Mouse (Mus musculus) liver, embryonic 12.5 days (tissue): ENCODE measurements around the gene Creb3l1. TPM values are rescaled to one million over a fixed set of nuclear protein-coding genes. Genes with fewer than 3 reads are reported as not detected.
A peak's percentile ranks its signal among the peaks of the same experiment; 100 is the strongest.

Experiments
- ATAC-seq: fragments of 200-750 bp; cut with Nextera tagmentation; 2 replicates; pipeline ENCODE4 v1.8.0; 2017; ENCODE audit warnings: moderate number of reproducible peaks, mild to moderate bottlenecking, moderate library complexity
- H3K27ac ChIP-seq: fragments of 300-500 bp; sonication (generic); 2 replicates; pipeline ENCODE4 v1.5.1; 2016; ENCODE audit warnings: mild to moderate bottlenecking
- H3K27me3 ChIP-seq: fragments of 300-500 bp; sonication (generic); replicated peaks from 2 replicates; pipeline ENCODE4 v1.6.1; 2016; ENCODE audit warnings: mild to moderate bottlenecking, moderate library complexity
- H3K36me3 ChIP-seq: fragments of 300-500 bp; sonication (generic); 2 replicates; pipeline ENCODE4 v1.6.1; 2016; ENCODE audit warnings: mild to moderate bottlenecking, moderate library complexity
- H3K4me1 ChIP-seq: fragments of 300-500 bp; sonication (generic); 2 replicates; pipeline ENCODE4 v1.6.1; 2016
- H3K4me2 ChIP-seq: fragments of 300-500 bp; sonication (generic); 2 replicates; pipeline ENCODE4 v1.6.1; 2016; ENCODE audit warnings: mild to moderate bottlenecking, moderate library complexity
- H3K4me3 ChIP-seq: fragments of 300-500 bp; sonication (generic); 2 replicates; pipeline ENCODE4 v1.5.1; 2016; ENCODE audit warnings: mild to moderate bottlenecking, moderate library complexity
- H3K9ac ChIP-seq: fragments of 300-500 bp; sonication (generic); 2 replicates; pipeline ENCODE4 v1.6.1; 2016; ENCODE audit warnings: mild to moderate bottlenecking, moderate library complexity
- H3K9me3 ChIP-seq: fragments of 300-500 bp; sonication (generic); replicated peaks from 2 replicates; pipeline ENCODE4 v1.6.1; 2016; ENCODE audit warnings: mild to moderate bottlenecking, moderate library complexity
- WGBS: fragments of 180-500 bp; shearing (Covaris S2); methylation state at CpG from one replicate; pipeline ENCODE4 v1.1.7; 2016; ENCODE audit not compliant: insufficient replicate concordance; 5-methylcytosine and 5-hydroxymethylcytosine counted together
- polyA plus RNA-seq: library from polyadenylated mRNA; unstranded; fragments of >200 nt; fragmentation: Nextera tagmentation; extraction: Ambion mirVana; gene quantifications from 2 replicates; pipeline ENCODE4 v1.2.1, GENCODE M21; 2016

Creb3l1 gene
- polyA plus RNA-seq, 1 experiment from 2014 or later: 1.9 TPM

DNA sequence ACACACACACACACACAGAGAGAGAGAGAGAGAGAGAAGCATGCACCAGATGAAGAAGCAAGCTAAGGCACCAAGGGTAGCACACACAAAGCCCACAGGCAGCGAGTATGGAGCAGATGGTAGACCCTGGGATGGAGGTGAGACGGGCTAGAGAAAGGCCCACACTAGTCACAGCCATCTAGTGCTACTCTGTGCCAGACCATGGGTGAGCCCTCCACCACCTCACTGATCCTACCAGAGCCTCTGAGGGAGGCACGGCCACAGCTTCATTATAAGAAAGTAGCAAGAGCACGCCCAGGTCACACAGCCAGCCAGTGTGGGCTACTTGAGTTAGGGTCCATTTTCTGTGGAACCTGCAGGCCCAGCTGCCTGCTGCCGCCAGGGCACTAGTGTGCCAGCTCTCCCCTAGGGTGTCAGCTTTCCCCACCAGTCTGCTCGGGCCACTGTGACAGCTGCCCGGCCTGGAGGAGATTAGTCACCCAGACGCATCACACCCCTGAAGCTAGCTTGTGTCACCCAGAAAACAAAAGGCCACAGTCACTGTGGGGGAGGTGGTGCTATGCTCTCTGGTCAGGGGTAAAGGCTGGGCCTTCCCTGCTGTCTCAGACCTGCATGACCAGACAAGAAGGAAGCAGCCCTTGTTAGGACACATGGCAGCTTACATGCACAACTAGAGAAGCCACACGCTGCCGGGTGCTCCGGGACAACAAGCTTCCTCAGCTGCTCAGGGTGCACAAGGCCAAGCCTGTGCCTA is 76.7 kb downstream of the Creb3l1 start:
- peak; percentile 60 for ATAC-seq
- Histone ChIP-seq H3K4me1 (peaks cover 91% of the 10 kb centered on the region), H3K9ac (peak overlapping the region; percentile 88), H3K27me3 (no peaks in the 10 kb centered on the region), H3K27ac (peak overlapping the region; percentile 94), H3K4me3 (peak overlapping the region; percentile 63), H3K9me3 (no peaks in the 10 kb centered on the region), H3K4me2 (peak overlapping the region; percentile 85), H3K36me3 (peaks cover 36% of the 10 kb centered on the region)
- WGBS: 20% methylated on average over 11 of the region's 11 CpGs

DNA sequence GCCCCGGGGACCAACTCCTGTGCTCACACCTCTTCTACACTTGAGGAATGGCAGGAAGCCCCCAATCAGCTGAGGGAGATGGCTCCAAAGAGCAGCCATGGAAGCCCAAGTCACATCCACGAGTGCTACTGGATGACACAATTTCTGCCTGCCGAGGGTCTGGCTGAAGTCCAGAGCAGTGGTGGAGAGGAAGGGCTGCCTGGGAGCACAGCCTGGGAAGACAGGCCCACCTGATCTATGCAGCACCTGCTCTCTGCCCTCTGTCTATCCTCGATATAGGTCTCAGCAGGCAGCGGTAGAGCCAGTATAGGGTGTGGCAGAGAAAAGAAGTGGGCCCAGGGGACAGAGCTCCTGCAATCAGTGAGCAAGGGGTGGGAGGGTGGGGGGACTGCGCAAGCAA is 77.5 kb downstream of the Creb3l1 start:
- ATAC-seq: peak; percentile 17; the same call in 1 of the 2 replicates
- H3K4me3 ChIP-seq: peak overlapping the region; percentile 63
- H3K27me3 ChIP-seq: no peaks in the 10 kb centered on the region
- peaks cover 83% of the 10 kb centered on the region for H3K4me1 ChIP-seq
- H3K27ac ChIP-seq: peak overlapping the region; percentile 94
- H3K4me2 ChIP-seq: peak overlapping the region; percentile 85
- no peaks in the 10 kb centered on the region for H3K9me3 ChIP-seq
- peak overlapping the region; percentile 88 for H3K9ac ChIP-seq
- 26% methylated on average over 6 of the region's 6 CpGs for WGBS
- peaks cover 44% of the 10 kb centered on the region for H3K36me3 ChIP-seq

DNA sequence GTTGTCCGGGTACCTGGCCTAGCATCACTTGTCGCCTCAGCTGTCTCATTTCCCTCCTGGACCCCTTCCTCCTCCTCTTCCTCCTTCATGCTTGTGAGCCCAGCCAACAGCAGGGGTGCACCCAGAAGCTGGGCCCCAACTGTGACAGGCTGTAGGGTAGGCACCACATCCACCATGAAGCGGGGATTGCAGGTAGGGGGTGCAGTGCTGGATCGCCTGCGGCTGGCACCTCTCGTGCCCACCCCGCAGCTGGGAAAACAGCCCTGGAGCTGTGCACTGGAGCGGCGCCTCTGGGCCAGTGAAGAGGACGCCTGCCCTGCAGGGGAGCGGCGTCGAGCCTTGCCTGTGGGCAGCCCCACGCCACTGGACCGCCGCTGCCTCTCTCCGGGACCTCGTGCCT is 78.8 kb downstream of the Creb3l1 start, which contains the start of gene Gm9821:
Gene Gm9821, plus strand, starts transcription at position 221 of the 400 bp plus-strand sequence.
- Histone ChIP-seq H3K27me3 (no peaks in the 10 kb centered on the region), H3K9ac (peak within 1 kb of the TSS; percentile 88), H3K36me3 (peaks cover 56% of the 10 kb centered on the region), H3K27ac (peak within 1 kb of the TSS; percentile 94), H3K4me1 (peaks cover 70% of the 10 kb centered on the region), H3K9me3 (no peaks in the 10 kb centered on the region), H3K4me2 (peak within 1 kb of the TSS; percentile 85), H3K4me3 (peak within 1 kb of the TSS; percentile 63; the same call in 1 of the 2 replicates)
- no peak for ATAC-seq
- 89% methylated on average over 18 of the region's 18 CpGs for WGBS

DNA sequence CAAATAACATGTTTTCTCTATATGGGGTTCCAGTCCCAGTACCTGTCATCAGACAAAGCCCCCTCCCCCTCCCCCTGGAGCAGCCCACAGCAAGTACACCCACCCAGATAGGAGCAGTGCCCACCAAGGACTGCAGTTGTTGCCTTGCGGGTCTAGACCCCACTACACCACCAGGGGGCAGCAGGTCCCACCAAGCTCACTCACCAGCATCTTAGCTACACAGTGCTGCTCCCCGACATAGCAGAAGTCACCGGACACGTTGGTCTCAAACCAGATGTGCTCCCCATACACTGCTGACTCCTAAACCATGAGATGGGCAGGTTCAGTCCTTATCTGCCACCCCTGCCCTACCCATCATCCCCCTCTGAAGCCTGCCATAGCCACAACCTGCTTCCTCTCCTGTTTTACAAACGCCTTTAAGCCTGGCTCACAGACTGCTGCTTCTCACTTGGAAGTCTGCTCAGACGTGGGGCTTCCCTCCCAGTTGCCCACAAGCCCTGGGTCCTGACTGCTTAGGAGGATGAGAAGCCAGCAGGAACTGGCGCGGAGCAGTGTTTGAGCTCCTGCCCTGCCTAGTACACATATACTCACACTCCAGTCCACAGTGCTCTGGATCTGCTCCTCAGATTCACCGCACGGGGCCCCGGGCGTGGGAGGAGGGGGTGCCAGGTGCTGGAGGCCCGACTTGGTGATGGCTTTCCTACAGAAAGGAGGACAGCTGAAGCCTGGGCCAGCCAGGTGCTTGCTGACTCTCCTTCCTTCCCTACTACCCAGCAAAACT is 79.9 kb downstream of the Creb3l1 start:
- peak overlapping the region; percentile 44 for H3K4me2 ChIP-seq
- 0 out of 2 replicates have a peak overlapping the region, but pooled peaks have one; percentile 1 for H3K4me3 ChIP-seq
- peaks cover 68% of the 10 kb centered on the region for H3K36me3 ChIP-seq
- ATAC-seq: peak; percentile 40
- 36% methylated on average over 13 of the region's 13 CpGs for WGBS
- peak overlapping the region; percentile 39 for H3K9ac ChIP-seq
- H3K27ac ChIP-seq: peak overlapping the region; percentile 67
- peaks cover 59% of the 10 kb centered on the region for H3K4me1 ChIP-seq
- no peaks in the 10 kb centered on the region for H3K27me3 ChIP-seq
- H3K9me3 ChIP-seq: no peaks in the 10 kb centered on the region

DNA sequence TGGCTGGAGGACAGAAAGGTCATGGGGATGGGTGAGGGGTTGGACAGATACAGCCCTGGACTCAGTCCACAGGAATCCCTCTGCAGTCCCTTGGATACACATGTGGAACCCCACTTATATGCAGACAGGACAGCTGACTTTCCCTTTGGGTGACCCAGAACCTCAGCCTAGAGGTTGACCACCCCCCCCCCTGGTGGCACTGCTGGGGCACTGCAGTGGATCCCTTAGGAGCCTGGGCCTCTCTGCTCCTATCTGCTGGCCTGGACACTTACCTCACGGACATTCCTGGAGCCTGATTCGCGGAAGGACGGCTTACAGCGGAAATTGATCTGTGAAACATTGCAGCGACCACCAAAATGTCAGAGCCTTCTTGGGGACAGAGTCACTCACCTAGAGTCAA is 81.9 kb downstream of the Creb3l1 start:
- Histone ChIP-seq H3K4me2 (no peak overlapping the region), H3K9ac (no peak overlapping the region), H3K27ac (no peak overlapping the region), H3K27me3 (no peaks in the 10 kb centered on the region), H3K4me3 (no peak overlapping the region), H3K9me3 (no peaks in the 10 kb centered on the region), H3K4me1 (peaks cover 39% of the 10 kb centered on the region), H3K36me3 (peaks cover 88% of the 10 kb centered on the region)
- no peak for ATAC-seq
- 82% methylated on average over 6 of the region's 6 CpGs for WGBS

DNA sequence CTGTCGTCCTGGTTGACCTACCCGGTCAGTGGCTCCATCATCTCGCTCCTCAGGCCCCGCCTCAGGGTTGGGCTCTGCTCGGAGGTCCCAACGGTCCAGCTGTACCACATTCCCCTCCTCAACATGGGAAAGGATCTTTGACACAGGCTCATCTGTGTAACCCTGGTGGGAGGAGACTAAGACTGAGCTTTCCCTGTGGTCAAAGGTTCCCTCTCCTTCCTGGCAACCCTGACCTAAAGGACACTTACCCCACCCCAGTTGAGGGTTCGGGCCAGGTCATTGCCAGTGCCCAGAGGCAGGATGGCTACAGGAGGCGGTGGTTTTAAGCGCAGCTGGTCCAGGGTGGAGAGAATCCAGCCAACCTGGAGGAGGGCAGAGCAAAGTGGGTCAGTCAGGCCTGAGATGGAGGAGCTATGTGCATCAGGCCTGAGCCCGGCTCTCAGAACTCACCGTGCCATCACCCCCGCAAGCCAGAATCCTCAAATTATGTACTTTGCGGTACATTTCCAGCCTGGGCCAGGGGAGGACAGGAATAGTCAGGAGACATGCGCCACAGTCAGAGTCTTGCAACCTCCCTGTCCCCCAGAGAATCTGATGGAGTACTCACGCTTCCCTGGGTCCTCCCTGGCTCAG is 84.9 kb downstream of the Creb3l1 start:
- H3K4me2 ChIP-seq: no peak overlapping the region
- H3K36me3 ChIP-seq: peaks cover 96% of the 10 kb centered on the region
- peaks cover 15% of the 10 kb centered on the region for H3K4me1 ChIP-seq
- WGBS: 89% methylated on average over 15 of the region's 15 CpGs
- no peak overlapping the region for H3K27ac ChIP-seq
- H3K4me3 ChIP-seq: no peak overlapping the region
- no peaks in the 10 kb centered on the region for H3K9me3 ChIP-seq
- no peak overlapping the region for H3K9ac ChIP-seq
- ATAC-seq: no peak
- H3K27me3 ChIP-seq: no peaks in the 10 kb centered on the region

DNA sequence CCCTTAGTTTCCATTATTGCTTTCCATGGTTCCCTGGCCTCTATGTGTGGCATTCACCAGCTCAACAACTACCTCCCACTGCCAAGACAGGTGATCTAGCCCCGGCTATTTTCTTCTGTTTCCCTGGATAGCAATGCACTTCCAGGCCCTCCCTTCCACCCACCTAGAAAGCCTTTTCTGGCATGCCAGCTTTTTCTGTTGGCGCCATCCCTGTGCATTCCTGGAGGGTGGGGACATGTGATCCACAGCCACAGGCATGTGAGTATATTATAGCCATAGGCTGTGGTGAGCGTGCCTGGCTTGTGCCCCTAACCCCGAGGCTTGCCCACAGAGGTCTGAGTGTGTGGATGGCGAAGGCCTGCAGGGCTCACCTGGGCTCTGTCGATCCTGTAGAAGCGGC is 88.1 kb downstream of the Creb3l1 start:
- no peak for ATAC-seq
- H3K36me3 ChIP-seq: peaks cover 86% of the 10 kb centered on the region
- H3K4me1 ChIP-seq: peaks cover 38% of the 10 kb centered on the region
- 88% methylated on average over 7 of the region's 7 CpGs for WGBS
- H3K4me2 ChIP-seq: no peak overlapping the region
- no peak overlapping the region for H3K4me3 ChIP-seq
- no peak overlapping the region for H3K9ac ChIP-seq
- no peak overlapping the region for H3K27ac ChIP-seq
- no peaks in the 10 kb centered on the region for H3K9me3 ChIP-seq
- peaks cover 8% of the 10 kb centered on the region for H3K27me3 ChIP-seq

DNA sequence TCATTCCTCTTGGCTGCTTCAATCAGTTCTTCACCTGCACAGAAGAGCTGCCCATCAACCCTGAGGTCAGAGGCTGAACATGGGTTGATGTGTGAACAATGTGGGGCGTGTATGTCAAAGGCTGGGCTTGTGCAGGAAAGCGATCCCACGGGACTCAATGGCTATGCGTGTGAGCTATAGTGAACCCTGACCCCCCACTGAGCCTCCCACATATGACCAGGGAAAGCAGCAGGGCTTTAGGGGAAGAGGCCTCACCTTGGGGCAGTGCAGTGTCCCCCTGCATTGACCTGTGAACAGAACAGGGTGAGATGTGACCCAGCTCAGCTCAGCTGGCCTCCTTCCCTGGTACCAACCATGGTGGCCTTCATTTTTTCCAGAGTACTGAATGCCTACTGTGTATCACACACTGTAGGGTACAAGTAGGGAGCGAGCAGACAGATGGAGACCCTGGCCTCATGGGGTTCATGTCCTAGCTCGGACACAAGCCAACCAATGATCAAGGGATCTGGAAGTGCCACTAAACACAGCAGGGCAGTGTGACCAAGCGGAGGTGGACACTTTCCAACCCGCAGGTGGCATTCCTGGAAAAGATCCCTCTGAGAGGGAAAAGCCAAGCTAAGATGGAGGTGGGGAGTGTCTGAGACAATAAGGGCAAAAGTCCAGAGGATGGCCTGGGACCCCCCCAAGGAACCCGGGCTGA is 89.3 kb downstream of the Creb3l1 start:
- 83% methylated on average over 9 of the region's 9 CpGs for WGBS
- no peak overlapping the region for H3K4me2 ChIP-seq

DNA sequence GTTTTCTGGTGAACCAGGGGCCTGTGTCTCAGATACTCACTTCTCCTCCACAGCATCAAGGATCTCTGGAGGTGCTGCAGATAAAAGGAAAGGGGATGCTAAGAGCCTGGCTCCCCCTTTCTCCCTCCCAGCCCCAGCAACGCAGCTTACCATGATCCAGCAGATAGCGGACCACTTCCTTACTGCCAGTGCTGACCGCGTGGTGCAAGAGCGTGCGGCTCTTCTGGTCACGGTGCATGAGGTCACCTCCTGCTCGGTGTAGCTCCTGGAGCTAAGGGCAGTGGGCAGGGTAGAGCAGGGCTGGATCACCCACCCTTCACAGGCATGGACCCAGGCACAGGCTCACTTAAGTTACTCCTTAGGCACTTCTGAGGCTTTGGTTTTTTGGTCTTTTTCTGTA is 90.3 kb downstream of the Creb3l1 start:
- WGBS: 35% methylated on average over 8 of the region's 8 CpGs
- no peak overlapping the region for H3K4me3 ChIP-seq
- peaks cover 64% of the 10 kb centered on the region for H3K36me3 ChIP-seq
- no peaks in the 10 kb centered on the region for H3K9me3 ChIP-seq
- no peak overlapping the region for H3K4me2 ChIP-seq
- H3K27ac ChIP-seq: no peak overlapping the region
- ATAC-seq: peak; percentile 11; the same call in 1 of the 2 replicates
- no peak overlapping the region for H3K9ac ChIP-seq
- H3K4me1 ChIP-seq: peaks cover 54% of the 10 kb centered on the region
- H3K27me3 ChIP-seq: peaks cover 26% of the 10 kb centered on the region

More for the DNA sequence above, 89.3 kb downstream of the Creb3l1 start:
- H3K4me1 ChIP-seq: peaks cover 50% of the 10 kb centered on the region
- no peak overlapping the region for H3K9ac ChIP-seq
- H3K36me3 ChIP-seq: peaks cover 74% of the 10 kb centered on the region
- no peak for ATAC-seq
- H3K27ac ChIP-seq: no peak overlapping the region
- no peak overlapping the region for H3K4me3 ChIP-seq
- no peaks in the 10 kb centered on the region for H3K9me3 ChIP-seq
- peaks cover 20% of the 10 kb centered on the region for H3K27me3 ChIP-seq

DNA sequence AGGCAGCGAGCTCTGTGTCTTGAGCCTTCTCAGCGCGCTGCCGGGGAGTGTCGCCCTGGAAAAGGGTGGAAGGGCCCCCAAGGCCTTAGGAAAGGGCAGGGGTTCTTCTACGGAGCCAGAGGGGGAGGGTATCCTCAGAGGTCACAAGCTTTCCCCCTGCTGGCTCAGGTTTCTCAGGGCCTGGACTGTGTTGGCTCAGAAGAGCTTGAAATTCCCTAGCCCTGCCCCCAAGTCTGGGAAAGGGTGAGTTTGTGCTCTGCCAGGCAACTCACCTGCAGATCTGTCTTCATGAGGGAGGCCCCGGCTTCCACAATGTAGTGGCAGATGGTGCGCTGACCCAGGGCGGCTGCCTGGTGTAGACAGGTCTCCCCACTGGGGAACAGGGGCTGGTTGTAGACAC is 90.8 kb downstream of the Creb3l1 start:
- peaks cover 31% of the 10 kb centered on the region for H3K27me3 ChIP-seq
- 75% methylated on average over 9 of the region's 9 CpGs for WGBS
- no peaks in the 10 kb centered on the region for H3K9me3 ChIP-seq
- H3K4me3 ChIP-seq: no peak overlapping the region
- no peak overlapping the region for H3K9ac ChIP-seq
- peaks cover 59% of the 10 kb centered on the region for H3K36me3 ChIP-seq
- peaks cover 55% of the 10 kb centered on the region for H3K4me1 ChIP-seq
- ATAC-seq: no peak
- H3K27ac ChIP-seq: peak overlapping the region; percentile 64
- H3K4me2 ChIP-seq: no peak overlapping the region

DNA sequence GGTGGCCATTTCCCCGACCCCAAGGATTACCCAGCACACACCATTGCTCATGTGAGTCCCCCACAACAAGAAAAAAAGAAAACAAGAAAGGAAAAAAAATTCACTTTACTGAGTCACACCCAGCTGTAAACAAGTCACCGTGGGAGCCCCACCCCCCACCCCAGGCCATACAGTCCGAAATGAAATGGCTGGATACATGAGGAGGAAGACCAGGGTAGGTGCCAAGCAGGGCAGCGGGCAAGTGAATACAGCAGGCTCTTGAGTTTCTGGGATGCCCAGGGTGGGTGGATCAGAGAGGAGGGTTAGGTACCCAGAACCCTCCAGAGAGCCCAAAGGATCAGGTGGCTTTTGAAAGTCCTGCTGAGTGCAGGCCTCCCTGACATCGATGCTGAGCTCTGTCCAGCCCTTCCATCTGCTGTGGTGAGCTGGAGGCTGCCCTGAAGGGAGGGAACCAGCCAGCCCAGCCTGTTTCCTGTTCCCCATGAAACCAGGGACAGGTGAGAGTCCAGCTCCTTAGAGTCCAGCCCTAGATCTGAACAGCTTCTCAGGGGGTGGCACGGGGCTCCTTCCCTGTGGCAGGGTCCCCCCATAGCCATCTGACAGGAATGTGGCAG is 91.5 kb downstream of the Creb3l1 start:
- peaks cover 33% of the 10 kb centered on the region for H3K27me3 ChIP-seq
- H3K4me2 ChIP-seq: peak overlapping the region; percentile 73
- H3K9ac ChIP-seq: peak overlapping the region; percentile 55
- H3K9me3 ChIP-seq: no peaks in the 10 kb centered on the region
- WGBS: 22% methylated on average over 6 of the region's 6 CpGs
- peaks cover 61% of the 10 kb centered on the region for H3K4me1 ChIP-seq
- peaks cover 53% of the 10 kb centered on the region for H3K36me3 ChIP-seq
- H3K27ac ChIP-seq: peak overlapping the region; percentile 64
- peak; percentile 28; the same call in 1 of the 2 replicates for ATAC-seq
- peak overlapping the region; percentile 50 for H3K4me3 ChIP-seq
